Mouse (Mus musculus) forebrain, postnatal 0 days (tissue): ENCODE measurements at regions not wholly inside any gene's neighbourhood (a gene's known extent, or its start where the extent isn't known, plus 50 kb on each side); places are given as distances from the start of the nearest gene placed in this dataset.
A peak's percentile ranks its signal among the peaks of the same experiment; 100 is the strongest.

Source experiments
- ATAC-seq: fragments of 200-750 bp; cut with Nextera tagmentation; 2 replicates; pipeline ENCODE4 v1.8.0; 2017; ENCODE audit warnings: mild to moderate bottlenecking, moderate library complexity
- DNase-seq: peaks from one replicate; pipeline ENCODE4 v3.0.0-alpha.2; 2015
- H3K27ac ChIP-seq: fragments of 300-500 bp; sonication (generic); 2 replicates; pipeline ENCODE4 v1.5.1; 2014; ENCODE audit warnings: low read depth, mild to moderate bottlenecking, antibody characterized with exemption, low read length, moderate library complexity, mixed read lengths
- H3K27me3 ChIP-seq: fragments of 300-500 bp; sonication (generic); 2 replicates; pipeline ENCODE4 v1.6.1; 2014; ENCODE audit warnings: mild to moderate bottlenecking, low read length, mixed read lengths; ENCODE audit not compliant: insufficient read depth
- H3K36me3 ChIP-seq: fragments of 300-500 bp; sonication (generic); 2 replicates; pipeline ENCODE4 v1.6.1; 2014; ENCODE audit warnings: mild to moderate bottlenecking, moderate library complexity; ENCODE audit not compliant: insufficient read depth
- H3K4me1 ChIP-seq: fragments of 300-500 bp; sonication (generic); 2 replicates; pipeline ENCODE4 v1.6.1; 2014; ENCODE audit warnings: antibody characterized with exemption; ENCODE audit not compliant: insufficient read depth
- H3K4me2 ChIP-seq: fragments of 300-500 bp; sonication (generic); 2 replicates; pipeline ENCODE4 v1.6.1; 2014; ENCODE audit warnings: low read depth, mild to moderate bottlenecking, moderate library complexity
- H3K4me3 ChIP-seq: fragments of 300-500 bp; sonication (generic); 2 replicates; pipeline ENCODE4 v1.5.1; 2014; ENCODE audit warnings: low read depth, low read length, mixed read lengths
- H3K9ac ChIP-seq: fragments of 300-500 bp; sonication (generic); 2 replicates; pipeline ENCODE4 v1.6.1; 2014; ENCODE audit warnings: mild to moderate bottlenecking
- H3K9me3 ChIP-seq: fragments of 300-500 bp; sonication (generic); 2 replicates; pipeline ENCODE4 v1.6.1; 2016; ENCODE audit warnings: low read length
- CTCF ChIP-seq: sonication (generic); IDR thresholded peaks from 2 replicates; pipeline ENCODE4 v1.5.1; 2016; ENCODE audit warnings: antibody characterized with exemption, control low read depth, low read depth
- WGBS: fragments of 180-500 bp; shearing (Covaris S2); extraction: QIAGEN DNeasy Blood & Tissue Kit; methylation state at CpG from one replicate; pipeline ENCODE4 v1.1.7; 2014; 5-methylcytosine and 5-hydroxymethylcytosine counted together

DNA sequence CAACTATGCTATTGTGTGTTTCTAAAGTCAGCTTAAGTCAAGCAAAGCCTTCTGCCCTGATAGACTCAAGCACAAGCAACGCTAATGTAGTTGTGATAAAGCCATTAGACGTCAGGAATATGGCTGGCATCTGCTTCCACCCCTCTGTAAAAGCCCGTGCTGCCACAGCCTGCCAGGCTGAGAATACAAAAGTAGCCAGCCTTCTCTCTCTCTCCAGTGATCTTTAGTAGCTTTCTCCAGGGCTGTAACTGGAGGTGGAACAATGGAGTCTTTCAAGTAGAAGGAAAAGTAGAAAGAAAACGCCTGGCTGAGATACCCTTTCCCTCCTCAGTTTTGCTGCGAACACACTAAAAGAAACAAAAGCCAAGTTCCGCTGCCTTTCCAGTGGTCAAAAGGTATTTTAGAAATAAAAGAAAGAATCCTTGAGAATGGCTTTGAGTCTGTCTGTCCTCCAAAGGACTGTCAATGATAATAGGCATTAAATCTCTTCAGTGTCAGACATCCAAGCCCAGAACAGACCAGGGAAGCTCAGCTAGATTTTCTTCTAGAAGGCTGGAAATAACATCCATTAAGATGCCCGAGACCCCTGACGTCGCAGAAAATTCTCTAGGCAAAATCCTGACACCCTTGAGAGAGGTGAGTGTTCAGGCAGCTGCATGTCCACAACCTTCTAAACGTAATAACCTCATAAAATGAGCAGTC is 106.2 kb upstream of the Zfand5 start:
- whole genome bisulfite sequencing = 6% methylated on average over 10 of the region's 10 CpGs
- Histone ChIP-seq H3K4me1 (peaks cover 8% of the 10 kb centered on the region; the same call in 1 of the 2 replicates), H3K4me2 (peak overlapping the region; percentile 21), H3K36me3 (no peaks in the 10 kb centered on the region), H3K27me3 (no peaks in the 10 kb centered on the region), H3K4me3 (no peak overlapping the region), H3K27ac (no peak overlapping the region), H3K9me3 (no peaks in the 10 kb centered on the region), H3K9ac (no peak overlapping the region)
- no peak for TF ChIP-seq CTCF
- DNase-seq (peak; percentile 58), ATAC-seq (peak; percentile 91)

DNA sequence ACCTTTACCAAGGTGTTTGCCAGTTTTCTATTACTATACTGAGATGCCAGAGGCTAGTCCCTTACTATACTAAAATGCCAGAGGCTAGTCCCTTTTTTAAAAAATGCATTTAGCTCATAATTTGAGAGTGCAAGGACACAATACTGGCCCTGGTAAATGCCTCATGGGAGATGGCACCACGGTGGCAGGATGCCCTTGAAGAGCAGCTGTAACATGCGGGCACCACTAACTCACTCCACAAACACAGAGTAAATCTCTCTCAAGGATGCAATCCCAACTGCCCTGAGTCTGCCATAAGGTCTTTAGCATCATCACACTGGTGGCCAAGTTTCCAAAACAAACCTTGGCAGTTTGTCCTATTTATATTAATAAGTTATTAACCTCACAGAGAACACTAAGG is 108.1 kb upstream of the Zfand5 start:
- peaks cover 8% of the 10 kb centered on the region; the same call in 1 of the 2 replicates for H3K4me1 ChIP-seq
- H3K4me3 ChIP-seq = no peak overlapping the region
- no peaks in the 10 kb centered on the region for H3K27me3 ChIP-seq
- no peaks in the 10 kb centered on the region for H3K36me3 ChIP-seq
- no peak overlapping the region for H3K27ac ChIP-seq
- WGBS = 75% methylated on average over 2 of the region's 2 CpGs
- no peak overlapping the region for H3K9ac ChIP-seq
- TF ChIP-seq CTCF = no peak
- DNase-seq (no peak), ATAC-seq (no peak)
- H3K4me2 ChIP-seq = no peak overlapping the region
- H3K9me3 ChIP-seq = no peaks in the 10 kb centered on the region

DNA sequence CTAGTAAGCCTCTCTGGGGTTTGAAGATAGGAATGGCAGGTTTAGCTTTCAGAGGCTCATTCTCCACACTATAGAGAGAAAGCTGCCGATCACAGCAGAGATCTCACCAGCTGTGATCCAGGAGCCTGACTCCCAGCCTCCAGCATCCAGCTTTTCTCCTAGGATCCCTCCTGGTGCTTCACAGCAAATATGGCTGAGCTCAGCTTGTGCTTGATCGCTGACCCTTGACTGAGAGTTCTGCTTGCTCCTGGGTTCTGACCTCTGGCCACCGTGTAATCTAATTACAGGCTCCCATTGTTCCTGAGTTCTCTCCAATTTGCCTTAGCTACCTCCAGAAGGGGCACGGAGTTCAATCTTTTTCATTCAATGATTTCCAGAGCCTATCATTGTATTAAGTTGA is 111.1 kb upstream of the Zfand5 start:
- TF ChIP-seq CTCF = no peak
- no peaks in the 10 kb centered on the region for H3K9me3 ChIP-seq
- H3K9ac ChIP-seq = no peak overlapping the region
- H3K4me3 ChIP-seq = no peak overlapping the region
- peaks cover 6% of the 10 kb centered on the region; the same call in 1 of the 2 replicates for H3K4me1 ChIP-seq
- no peaks in the 10 kb centered on the region for H3K36me3 ChIP-seq
- H3K4me2 ChIP-seq = no peak overlapping the region
- DNase-seq (no peak), ATAC-seq (no peak)
- no peak overlapping the region for H3K27ac ChIP-seq
- 10% methylated on average over 4 of the region's 4 CpGs for WGBS
- H3K27me3 ChIP-seq = no peaks in the 10 kb centered on the region

DNA sequence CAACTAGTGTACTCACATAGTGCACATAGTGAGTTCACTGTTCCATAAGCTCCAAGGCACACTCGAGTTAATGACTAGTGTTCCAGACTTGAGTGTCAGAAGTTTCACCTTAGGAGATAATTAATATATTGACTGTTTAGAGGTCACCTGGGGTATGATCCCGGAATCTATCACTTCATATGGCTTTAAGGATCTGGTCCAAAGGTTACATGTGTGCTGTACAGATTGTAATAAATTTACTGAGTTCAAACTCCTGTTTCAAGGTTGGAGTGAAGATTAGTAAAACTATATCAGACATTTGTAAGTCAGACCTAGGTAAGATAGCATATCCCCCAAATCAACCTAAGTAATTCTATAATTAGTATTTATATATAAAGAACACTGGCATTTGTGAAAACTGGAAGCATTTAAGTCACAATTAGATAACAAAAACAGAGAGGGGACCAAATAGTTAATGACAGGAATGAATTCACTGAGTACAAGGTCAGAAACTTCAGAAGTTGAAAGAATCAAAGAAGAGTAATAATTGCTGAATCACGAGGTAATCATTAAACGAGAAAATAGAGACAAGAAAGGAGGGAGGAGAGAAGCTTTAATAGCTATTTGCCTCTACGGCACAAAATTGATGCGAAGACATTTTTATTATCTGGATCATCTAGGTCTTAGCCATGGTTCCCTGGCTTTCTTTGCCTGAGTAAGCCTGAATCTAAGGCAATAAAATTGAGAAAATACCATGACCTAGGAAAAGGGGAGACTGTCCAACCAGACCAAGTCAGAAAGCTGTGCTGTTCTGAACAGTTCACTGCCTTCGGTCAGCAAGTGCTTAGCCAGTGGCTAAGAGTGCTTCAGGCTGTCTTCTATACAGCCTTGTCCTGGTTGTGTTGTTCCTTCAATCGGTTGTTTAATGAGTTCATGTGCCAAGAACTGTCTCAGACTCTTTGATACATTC is 112.6 kb upstream of the Zfand5 start:
- Histone ChIP-seq H3K4me3 (no peak overlapping the region), H3K4me2 (no peak overlapping the region), H3K9me3 (no peaks in the 10 kb centered on the region), H3K9ac (no peak overlapping the region), H3K27me3 (no peaks in the 10 kb centered on the region), H3K27ac (no peak overlapping the region), H3K4me1 (no peaks in the 10 kb centered on the region), H3K36me3 (no peaks in the 10 kb centered on the region)
- WGBS = 60% methylated on average over 8 of the region's 8 CpGs
- ATAC-seq = no peak
- no peak for DNase-seq
- TF ChIP-seq CTCF = no peak

DNA sequence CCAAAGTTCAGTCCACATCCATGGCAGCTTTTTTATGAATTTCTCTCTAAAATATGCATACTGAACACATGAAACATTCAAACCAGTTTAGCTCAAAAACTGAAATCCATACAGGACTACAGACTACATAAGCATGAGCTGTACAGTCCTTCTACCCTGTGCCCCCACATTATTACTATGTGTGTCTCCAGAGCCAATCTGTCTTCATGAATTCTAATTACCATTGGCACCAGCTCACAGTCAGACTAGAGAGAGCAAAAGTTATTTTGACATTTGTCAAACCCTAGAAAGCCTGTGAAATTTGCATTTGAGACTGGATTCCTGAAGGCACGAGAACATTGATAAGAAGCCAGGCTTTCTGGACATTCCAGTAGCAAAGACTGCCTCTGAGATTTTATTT is 117.9 kb upstream of the Zfand5 start:
- peak; percentile 29 for DNase-seq
- 18% methylated on average over 1 of the region's 1 CpGs for WGBS
- no peak for TF ChIP-seq CTCF

DNA sequence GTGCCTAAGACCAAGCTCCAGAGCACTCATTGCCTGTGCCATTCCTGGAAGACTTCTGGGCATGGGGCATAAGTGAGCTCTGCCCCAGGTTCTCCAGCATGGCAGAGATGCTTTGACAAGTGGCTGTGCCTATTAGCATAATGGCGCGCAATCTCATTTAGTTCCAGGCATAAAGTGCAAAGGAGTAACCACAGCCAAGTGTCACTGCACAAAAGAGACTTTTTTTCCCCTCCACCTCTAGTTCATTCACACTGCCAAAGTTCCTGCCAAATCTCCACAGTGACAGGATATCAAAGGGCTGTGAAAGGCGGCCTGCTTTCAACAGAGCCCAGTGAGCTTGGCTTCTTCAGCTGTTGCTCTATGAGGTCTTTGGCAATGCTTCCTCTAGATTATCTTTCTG is 120.1 kb upstream of the Zfand5 start:
- Histone ChIP-seq H3K9ac (no peak overlapping the region), H3K27ac (no peak overlapping the region), H3K4me3 (no peak overlapping the region), H3K4me1 (0 out of 2 replicates have a peak, but pooled peaks cover 7% of the 10 kb centered on the region), H3K36me3 (no peaks in the 10 kb centered on the region), H3K4me2 (no peak overlapping the region), H3K27me3 (no peaks in the 10 kb centered on the region), H3K9me3 (no peaks in the 10 kb centered on the region)
- no peak for TF ChIP-seq CTCF
- WGBS = 18% methylated on average over 3 of the region's 3 CpGs
- DNase-seq = peak; percentile 67
- ATAC-seq = peak; percentile 82

More for the DNA sequence above, 117.9 kb upstream of the Zfand5 start:
- ATAC-seq = peak; percentile 74
- Histone ChIP-seq H3K9ac (no peak overlapping the region), H3K27ac (no peak overlapping the region), H3K4me3 (no peak overlapping the region), H3K36me3 (no peaks in the 10 kb centered on the region), H3K4me1 (0 out of 2 replicates have a peak, but pooled peaks cover 7% of the 10 kb centered on the region), H3K27me3 (no peaks in the 10 kb centered on the region), H3K9me3 (no peaks in the 10 kb centered on the region), H3K4me2 (no peak overlapping the region)

DNA sequence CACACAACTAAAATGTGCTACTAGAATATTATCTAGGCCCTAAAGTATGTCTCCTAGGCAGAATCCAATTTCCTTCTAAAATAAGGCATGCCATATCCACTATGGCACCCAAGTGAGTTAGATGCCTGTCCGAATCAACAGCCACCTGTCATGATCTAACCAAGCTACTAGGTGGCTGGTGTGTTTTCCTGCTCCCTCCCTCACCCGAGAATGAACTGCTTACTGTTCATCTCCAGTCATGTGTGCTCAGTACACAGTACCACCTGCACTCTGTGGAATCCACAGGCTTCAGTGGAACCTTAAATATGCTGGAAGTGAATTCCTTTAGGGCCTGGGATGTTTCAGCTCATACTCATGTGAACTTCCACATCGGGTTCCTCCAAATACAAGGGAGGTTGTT is 121.2 kb upstream of the Zfand5 start:
- Histone ChIP-seq H3K36me3 (no peaks in the 10 kb centered on the region), H3K27me3 (no peaks in the 10 kb centered on the region), H3K4me1 (0 out of 2 replicates have a peak, but pooled peaks cover 7% of the 10 kb centered on the region), H3K27ac (no peak overlapping the region), H3K9ac (no peak overlapping the region), H3K4me3 (no peak overlapping the region), H3K9me3 (no peaks in the 10 kb centered on the region), H3K4me2 (no peak overlapping the region)
- ATAC-seq (no peak), DNase-seq (no peak)
- TF ChIP-seq CTCF = no peak
- WGBS = 67% methylated on average over 3 of the region's 3 CpGs
